Mouse (Mus musculus) kidney, adult 11 months (tissue): ENCODE measurements around the gene Plcb4.

Experiments
- DNase-seq: peaks from one replicate; pipeline ENCODE4 v3.0.0; 2022

Plcb4 gene

GRCm38 (mm10) chr2:135861531-135862488 lies 203.0 kb downstream of the Plcb4 start:
- no peak for DNase-seq

- no peak for DNase-seq
Observed at GRCm38 (mm10) chr2:135862489-135863390, 203.9 kb downstream of the Plcb4 start.

GRCm38 (mm10) chr2:135863391-135864076 lies 204.7 kb downstream of the Plcb4 start:
- no peak for DNase-seq

GRCm38 (mm10) chr2:135866421-135866820 lies 207.6 kb downstream of the Plcb4 start:
- DNase-seq = no peak

- no peak for DNase-seq
Observed at GRCm38 (mm10) chr2:135866838-135867237, 208.0 kb downstream of the Plcb4 start.

- DNase-seq = no peak
Observed at GRCm38 (mm10) chr2:135869637-135870036, 210.8 kb downstream of the Plcb4 start.

- DNase-seq = no peak
Observed at GRCm38 (mm10) chr2:135873146-135873545, 214.3 kb downstream of the Plcb4 start.

GRCm38 (mm10) chr2:135873761-135874160 lies 214.9 kb downstream of the Plcb4 start:
- no peak for DNase-seq

- no peak for DNase-seq
Observed at GRCm38 (mm10) chr2:135875549-135875948, 216.7 kb downstream of the Plcb4 start.

GRCm38 (mm10) chr2:135879356-135879755 lies 220.5 kb downstream of the Plcb4 start:
- no peak for DNase-seq

GRCm38 (mm10) chr2:135880269-135880760 lies 221.5 kb downstream of the Plcb4 start:
- DNase-seq = no peak

GRCm38 (mm10) chr2:135883359-135883758 lies 224.5 kb downstream of the Plcb4 start:
- DNase-seq = no peak

GRCm38 (mm10) chr2:135884534-135885180 lies 225.8 kb downstream of the Plcb4 start:
- DNase-seq = no peak

GRCm38 (mm10) chr2:135885607-135886006 lies 226.8 kb downstream of the Plcb4 start:
- no peak for DNase-seq

GRCm38 (mm10) chr2:135886081-135886679 lies 227.4 kb downstream of the Plcb4 start:
- DNase-seq = no peak

GRCm38 (mm10) chr2:135887805-135888204 lies 229.0 kb downstream of the Plcb4 start:
- DNase-seq = no peak

GRCm38 (mm10) chr2:135888206-135888605 lies 229.4 kb downstream of the Plcb4 start:
- DNase-seq = no peak

GRCm38 (mm10) chr2:135888767-135889166 lies 230.0 kb downstream of the Plcb4 start:
- no peak for DNase-seq

- no peak for DNase-seq
Observed at GRCm38 (mm10) chr2:135890083-135890482, 231.3 kb downstream of the Plcb4 start.

- DNase-seq = no peak
Observed at GRCm38 (mm10) chr2:135891097-135891496, 232.3 kb downstream of the Plcb4 start.

GRCm38 (mm10) chr2:135891686-135892085 lies 232.9 kb downstream of the Plcb4 start:
- DNase-seq = no peak

- DNase-seq = no peak
Observed at GRCm38 (mm10) chr2:135894582-135894981, 235.8 kb downstream of the Plcb4 start.
